Mouse (Mus musculus): ENCODE measurements at regions not wholly inside any gene's neighbourhood (a gene's known extent, or its start where the extent isn't known, plus 50 kb on each side); places are given as distances from the start of the nearest gene placed in this dataset.

- Histone ChIP-seq H3K9me3 (ENCODE audit: control insufficient read depth, insufficient read depth, low read depth, low read length) (no peaks in the 10 kb centered on the region), H3K27ac (ENCODE audit: insufficient read depth, low read depth, low read length, poor library complexity, severe bottlenecking) (no peak overlapping the region), H3K36me3 (ENCODE audit: control insufficient read depth, insufficient read depth, low read length, poor library complexity, severe bottlenecking) (no peaks in the 10 kb centered on the region), H3K9ac (ENCODE audit: insufficient read depth, low read depth, low read length, poor library complexity, severe bottlenecking) (no peak overlapping the region), H3K4me1 (ENCODE audit: control insufficient read depth in 2 of 2, insufficient read depth in 2 of 2, low read length in 2 of 2, poor library complexity in 1 of 2) (peaks cover 0 to 5% of the 10 kb centered on the region in 2 experiments; a peak in 1 of 4 replicates), H3K4me3 (ENCODE audit: insufficient read depth in 1 of 2, low read depth in 1 of 2, low read length in 2 of 2, poor library complexity in 1 of 2, severe bottlenecking in 1 of 2) (no peak overlapping the region)
- no peak for DNase-seq (ENCODE audit: low read depth, low spot score)
- in situ Hi-C loops (cut with MboI; ENCODE audit: low sequenced_read_pairs in 2 of 2, unreplicated experiment in 2 of 2), result no loop called here
- no peak for TF ChIP-seq ZC3H11A (IDR thresholded peaks at IDR 0.05; ENCODE audit: borderline replicate concordance, low read depth, low read length)
- no peak for TF ChIP-seq CHD2 (IDR thresholded peaks at IDR 0.05; ENCODE audit: low read depth, low read length)
- no peak for TF ChIP-seq HCFC1 (IDR thresholded peaks at IDR 0.05; ENCODE audit: borderline replicate concordance, insufficient read depth, low read length)
- no peak for TF ChIP-seq MAFK (IDR thresholded peaks at IDR 0.05; ENCODE audit: insufficient read depth, low read depth, low read length)
- no peak for TF ChIP-seq ZNF384 (IDR thresholded peaks at IDR 0.05; ENCODE audit: low read depth, low read length)
Observed at GRCm38 (mm10) chr12:54410038-54410605, 206.5 kb upstream of the Egln3 start.

GRCm38 (mm10) chr12:54408906-54409305, 205.2 kb upstream of the Egln3 start:
- no peak overlapping the region for H3K9ac ChIP-seq (ENCODE audit: insufficient read depth, low read depth, low read length, poor library complexity, severe bottlenecking)
- no peak overlapping the region for H3K4me3 ChIP-seq (ENCODE audit: insufficient read depth in 1 of 2, low read depth in 1 of 2, low read length in 2 of 2, poor library complexity in 1 of 2, severe bottlenecking in 1 of 2)
- H3K4me1 ChIP-seq (ENCODE audit: control insufficient read depth in 2 of 2, insufficient read depth in 2 of 2, low read length in 2 of 2, poor library complexity in 1 of 2), result peaks cover 0 to 5% of the 10 kb centered on the region in 2 experiments; a peak in 1 of 4 replicates
- in situ Hi-C loops (cut with MboI; ENCODE audit: low sequenced_read_pairs in 2 of 2, unreplicated experiment in 2 of 2), result no loop called here
- no peaks in the 10 kb centered on the region for H3K9me3 ChIP-seq (ENCODE audit: control insufficient read depth, insufficient read depth, low read depth, low read length)
- TF ChIP-seq CHD2 (IDR thresholded peaks at IDR 0.05; ENCODE audit: low read depth, low read length), result no peak
- TF ChIP-seq ZC3H11A (IDR thresholded peaks at IDR 0.05; ENCODE audit: borderline replicate concordance, low read depth, low read length), result no peak
- no peak for TF ChIP-seq HCFC1 (IDR thresholded peaks at IDR 0.05; ENCODE audit: borderline replicate concordance, insufficient read depth, low read length)
- TF ChIP-seq ZNF384 (IDR thresholded peaks at IDR 0.05; ENCODE audit: low read depth, low read length), result no peak
- no peak for TF ChIP-seq MAFK (IDR thresholded peaks at IDR 0.05; ENCODE audit: insufficient read depth, low read depth, low read length)
- no peak for DNase-seq (ENCODE audit: low read depth, low spot score)
- H3K36me3 ChIP-seq (ENCODE audit: control insufficient read depth, insufficient read depth, low read length, poor library complexity, severe bottlenecking), result no peaks in the 10 kb centered on the region
- no peak overlapping the region for H3K27ac ChIP-seq (ENCODE audit: insufficient read depth, low read depth, low read length, poor library complexity, severe bottlenecking)

- no peaks in the 10 kb centered on the region for H3K36me3 ChIP-seq (ENCODE audit: control insufficient read depth, insufficient read depth, low read length, poor library complexity, severe bottlenecking)
- H3K27ac ChIP-seq (ENCODE audit: insufficient read depth, low read depth, low read length, poor library complexity, severe bottlenecking), result no peak overlapping the region
- peaks cover 0 to 5% of the 10 kb centered on the region in 2 experiments; a peak in 1 of 4 replicates for H3K4me1 ChIP-seq (ENCODE audit: control insufficient read depth in 2 of 2, insufficient read depth in 2 of 2, low read length in 2 of 2, poor library complexity in 1 of 2)
- DNase-seq (ENCODE audit: low read depth, low spot score), result no peak
- in situ Hi-C loops (cut with MboI; ENCODE audit: low sequenced_read_pairs in 2 of 2, unreplicated experiment in 2 of 2), result no loop called here
- H3K9ac ChIP-seq (ENCODE audit: insufficient read depth, low read depth, low read length, poor library complexity, severe bottlenecking), result no peak overlapping the region
- TF ChIP-seq ZC3H11A (IDR thresholded peaks at IDR 0.05; ENCODE audit: borderline replicate concordance, low read depth, low read length) (no peak), HCFC1 (IDR thresholded peaks at IDR 0.05; ENCODE audit: borderline replicate concordance, insufficient read depth, low read length) (no peak), ZNF384 (IDR thresholded peaks at IDR 0.05; ENCODE audit: low read depth, low read length) (no peak), CHD2 (IDR thresholded peaks at IDR 0.05; ENCODE audit: low read depth, low read length) (no peak), MAFK (IDR thresholded peaks at IDR 0.05; ENCODE audit: insufficient read depth, low read depth, low read length) (no peak)
- H3K9me3 ChIP-seq (ENCODE audit: control insufficient read depth, insufficient read depth, low read depth, low read length), result no peaks in the 10 kb centered on the region
- H3K4me3 ChIP-seq (ENCODE audit: insufficient read depth in 1 of 2, low read depth in 1 of 2, low read length in 2 of 2, poor library complexity in 1 of 2, severe bottlenecking in 1 of 2), result no peak overlapping the region
Observed at GRCm38 (mm10) chr12:54407301-54407896, 203.7 kb upstream of the Egln3 start.

GRCm38 (mm10) chr12:54405066-54405465, 201.4 kb upstream of the Egln3 start:
- Histone ChIP-seq H3K9ac (ENCODE audit: insufficient read depth, low read depth, low read length, poor library complexity, severe bottlenecking) (no peak overlapping the region), H3K27ac (ENCODE audit: insufficient read depth, low read depth, low read length, poor library complexity, severe bottlenecking) (no peak overlapping the region)
- no peak for DNase-seq (ENCODE audit: low read depth, low spot score)

More at GRCm38 (mm10) chr12:54405066-54405465, 201.4 kb upstream of the Egln3 start:
- Histone ChIP-seq H3K36me3 (ENCODE audit: control insufficient read depth, insufficient read depth, low read length, poor library complexity, severe bottlenecking) (no peaks in the 10 kb centered on the region), H3K4me1 (ENCODE audit: control insufficient read depth in 2 of 2, insufficient read depth in 2 of 2, low read length in 2 of 2, poor library complexity in 1 of 2) (peaks cover 0 to 2% of the 10 kb centered on the region in 2 experiments; a peak in 1 of 4 replicates), H3K4me3 (ENCODE audit: insufficient read depth in 1 of 2, low read depth in 1 of 2, low read length in 2 of 2, poor library complexity in 1 of 2, severe bottlenecking in 1 of 2) (no peak overlapping the region), H3K9me3 (ENCODE audit: control insufficient read depth, insufficient read depth, low read depth, low read length) (no peaks in the 10 kb centered on the region)
- TF ChIP-seq HCFC1 (IDR thresholded peaks at IDR 0.05; ENCODE audit: borderline replicate concordance, insufficient read depth, low read length), result no peak
- TF ChIP-seq MAFK (IDR thresholded peaks at IDR 0.05; ENCODE audit: insufficient read depth, low read depth, low read length), result no peak
- no peak for TF ChIP-seq CHD2 (IDR thresholded peaks at IDR 0.05; ENCODE audit: low read depth, low read length)
- no peak for TF ChIP-seq ZC3H11A (IDR thresholded peaks at IDR 0.05; ENCODE audit: borderline replicate concordance, low read depth, low read length)
- TF ChIP-seq ZNF384 (IDR thresholded peaks at IDR 0.05; ENCODE audit: low read depth, low read length), result no peak
- in situ Hi-C loops (cut with MboI; ENCODE audit: low sequenced_read_pairs in 2 of 2, unreplicated experiment in 2 of 2), result no loop called here
